Mouse (Mus musculus): ENCODE measurements around the gene Erh. TPM values are rescaled to one million over a fixed set of nuclear protein-coding genes. Genes with fewer than 3 reads are reported as not detected.
A peak's percentile ranks its signal among the peaks of the same experiment; 100 is the strongest.

Erh gene
- 295 and 298 TPM in 2 replicates for polyA plus RNA-seq (2016; fragmentation: Nextera tagmentation; extraction: Ambion mirVana)

DNA sequence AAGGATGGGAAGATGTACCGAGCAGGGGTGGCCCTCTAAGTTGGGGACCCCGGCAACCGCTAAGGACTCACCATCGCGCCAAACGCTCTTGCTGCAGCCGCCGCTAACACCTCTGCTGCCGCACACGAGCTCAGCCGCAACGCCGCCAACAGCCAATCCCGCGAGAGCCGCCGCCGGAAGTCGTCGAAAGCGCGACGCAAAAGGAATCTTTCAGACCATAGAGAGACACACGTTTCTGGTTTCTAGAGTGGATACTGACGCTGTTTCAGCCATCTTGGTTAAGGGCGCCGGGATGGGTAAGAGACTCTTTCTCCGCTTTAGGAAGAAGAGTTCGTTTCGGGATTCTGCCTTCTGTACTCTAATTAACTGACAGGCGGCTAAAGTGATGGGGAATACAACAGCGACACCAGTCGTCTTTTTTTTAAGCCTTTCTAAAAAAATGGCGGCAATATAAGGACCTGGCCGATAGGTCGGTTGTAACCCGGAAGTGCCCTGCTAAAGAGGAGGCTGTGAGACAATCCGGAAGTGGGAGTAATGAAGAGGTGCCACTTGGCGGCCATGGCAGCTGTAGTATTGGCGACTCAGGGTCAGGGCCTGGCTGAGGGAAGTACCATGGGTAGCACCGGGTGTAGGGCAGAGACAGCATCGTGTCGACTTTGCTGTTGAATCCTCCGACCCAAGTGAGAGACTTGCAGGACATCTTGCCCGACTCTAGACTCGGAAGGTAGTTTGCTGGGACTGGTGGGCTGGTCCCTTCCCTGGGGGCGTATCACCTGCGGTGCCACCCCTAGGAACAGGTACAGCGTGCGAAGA is at the start of gene Erh, which contains the start of gene Slc39a9:
Gene Erh, minus strand, starts transcription at position 649 of the 813 bp plus-strand sequence.
Gene Slc39a9, plus strand, starts transcription at position 191 of the 813 bp plus-strand sequence.
- H3K27me3 ChIP-seq (replicated peaks) = no peaks in the 10 kb centered on the region
- peak within 1 kb of the TSS; percentile 87 for H3K4me2 ChIP-seq (replicated peaks)
- ATAC-seq (ENCODE audit: low FRiP score, low read depth) = peak; percentile 98
- peaks cover 28% of the 10 kb centered on the region for H3K4me1 ChIP-seq
- peak within 1 kb of the TSS; percentile 85 for H3K4me3 ChIP-seq
- no peaks in the 10 kb centered on the region for H3K9me3 ChIP-seq
- peaks cover 22% of the 10 kb centered on the region for H3K36me3 ChIP-seq
- H3K27ac ChIP-seq = peak within 1 kb of the TSS; percentile 81
- H3K9ac ChIP-seq = peak within 1 kb of the TSS; percentile 94
- under 1% methylated on average over 50 of the region's 50 CpGs for WGBS

DNA sequence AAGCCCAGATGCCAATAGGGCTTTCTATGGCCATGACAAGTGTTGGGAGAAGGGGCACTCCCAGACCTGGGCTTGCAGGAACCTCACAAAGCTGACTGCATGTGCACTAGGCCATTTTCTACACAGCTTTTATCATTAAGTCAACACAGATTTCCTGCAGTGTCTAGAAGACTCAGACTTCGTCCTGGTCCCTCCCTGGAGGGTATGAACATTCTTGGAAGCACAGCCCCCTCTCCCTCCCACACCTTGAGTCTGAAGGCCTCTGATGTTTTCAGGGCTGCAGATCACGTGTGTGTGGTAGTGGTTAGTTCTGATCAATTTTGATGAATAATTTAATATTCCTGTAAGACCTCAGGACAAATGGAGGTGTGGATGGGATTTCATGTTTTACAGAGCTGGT is 49.6 kb upstream of the Erh start:
- Histone ChIP-seq H3K27ac (no peak overlapping the region), H3K9ac (no peak overlapping the region), H3K4me2 (replicated peaks) (no peak overlapping the region), H3K4me3 (no peak overlapping the region), H3K36me3 (no peaks in the 10 kb centered on the region), H3K27me3 (replicated peaks) (peaks cover 52% of the 10 kb centered on the region), H3K9me3 (no peaks in the 10 kb centered on the region), H3K4me1 (peaks cover 13% of the 10 kb centered on the region)
- WGBS = 71% methylated on average over 2 of the region's 2 CpGs
- no peak for ATAC-seq (ENCODE audit: low FRiP score, low read depth)

DNA sequence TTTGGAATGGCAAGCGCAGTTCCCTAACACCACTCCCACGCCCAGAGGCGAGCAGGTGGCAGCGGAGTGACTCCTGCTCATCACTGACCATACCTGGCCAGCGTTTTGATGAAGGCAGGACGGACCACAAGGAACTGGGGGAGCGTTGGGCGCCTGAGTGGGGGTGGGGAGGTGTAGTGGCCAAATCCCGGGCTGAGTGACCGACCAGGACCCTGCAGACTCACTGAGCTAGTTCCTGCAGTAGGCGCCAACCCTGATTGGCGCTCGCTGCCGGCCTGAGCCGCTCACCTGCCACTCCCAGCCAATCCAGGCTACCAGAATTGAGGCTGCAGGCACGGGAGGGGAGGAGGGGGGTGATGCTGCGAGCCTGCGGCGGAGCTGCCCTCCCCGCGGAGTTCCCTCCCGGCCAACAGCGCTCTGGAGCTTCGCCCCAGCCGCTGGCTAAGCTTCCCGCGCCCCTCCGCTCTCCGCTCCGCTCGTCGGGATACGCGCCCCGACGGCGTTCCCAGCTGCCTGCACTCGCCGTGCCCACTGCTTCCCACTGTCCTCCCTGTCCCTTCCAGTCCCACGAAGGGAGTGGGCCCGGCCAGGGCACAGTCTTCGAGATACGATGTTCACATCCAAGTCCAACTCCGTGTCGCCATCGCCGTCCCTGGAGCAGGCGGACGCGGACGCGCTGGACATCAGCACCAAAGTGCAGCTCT is 48.3 kb upstream of the Erh start, which contains the start of gene Plekhd1:
Gene Plekhd1, plus strand, starts transcription at position 323 of the 704 bp plus-strand sequence.
- Histone ChIP-seq H3K27ac (no peak within 1 kb of the TSS), H3K9me3 (no peaks in the 10 kb centered on the region), H3K4me3 (peak within 1 kb of the TSS; percentile 37), H3K4me2 (replicated peaks) (peak within 1 kb of the TSS; percentile 66), H3K27me3 (replicated peaks) (peaks cover 52% of the 10 kb centered on the region), H3K36me3 (no peaks in the 10 kb centered on the region), H3K4me1 (peaks cover 13% of the 10 kb centered on the region), H3K9ac (peak within 1 kb of the TSS; percentile 44)
- 1% methylated on average over 48 of the region's 52 CpGs for WGBS
- ATAC-seq (ENCODE audit: low FRiP score, low read depth) = no peak

DNA sequence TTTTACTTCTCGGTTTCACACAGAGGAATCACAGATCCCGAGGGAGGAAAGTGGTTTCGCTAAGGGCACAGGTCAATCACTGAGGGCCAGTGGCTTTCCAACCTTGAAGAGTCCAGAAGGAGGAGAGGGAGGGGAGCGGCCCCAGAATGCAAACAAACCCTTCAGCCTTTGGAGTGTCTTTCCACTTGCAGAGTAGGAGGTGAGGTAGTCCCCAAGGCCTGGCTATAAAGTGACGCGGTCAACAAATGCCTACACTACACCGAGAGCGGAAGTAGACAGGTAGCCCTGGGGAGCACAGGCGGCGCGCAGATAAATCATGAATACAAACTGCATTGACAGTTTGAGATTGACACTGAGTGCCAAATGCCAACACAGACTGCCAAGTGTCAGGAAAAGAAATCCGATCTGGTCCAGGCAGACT is 47.5 kb upstream of the Erh start:
- Histone ChIP-seq H3K4me2 (replicated peaks) (peak overlapping the region; percentile 66; the same call in 1 of the 2 replicates), H3K27ac (no peak overlapping the region), H3K4me3 (no peak overlapping the region; the same call in 1 of the 2 replicates), H3K27me3 (replicated peaks) (peaks cover 52% of the 10 kb centered on the region), H3K9me3 (no peaks in the 10 kb centered on the region), H3K4me1 (peaks cover 13% of the 10 kb centered on the region), H3K36me3 (no peaks in the 10 kb centered on the region), H3K9ac (no peak overlapping the region)
- WGBS = 13% methylated on average over 12 of the region's 12 CpGs
- no peak for ATAC-seq (ENCODE audit: low FRiP score, low read depth)

DNA sequence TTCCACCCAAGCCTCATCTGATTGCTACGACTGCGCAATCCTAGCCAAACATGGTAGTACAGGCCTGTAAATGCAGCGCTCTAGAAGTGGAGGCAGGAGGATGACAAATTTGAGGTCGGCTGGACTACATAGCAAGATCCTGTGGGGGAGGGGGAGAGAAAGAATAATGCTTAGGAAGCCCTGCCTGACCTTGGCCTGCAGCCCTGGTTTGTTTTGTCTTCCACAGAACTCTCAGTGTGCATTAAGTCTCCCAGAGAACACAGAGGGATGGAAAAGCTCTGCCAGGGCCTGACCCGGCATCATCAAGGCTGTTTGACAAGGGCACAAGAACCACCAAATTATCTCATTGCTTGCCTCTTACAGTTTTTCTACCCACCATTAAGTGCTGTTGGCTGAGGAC is 45.6 kb upstream of the Erh start:
- Histone ChIP-seq H3K9me3 (no peaks in the 10 kb centered on the region), H3K9ac (no peak overlapping the region), H3K27me3 (replicated peaks) (peaks cover 46% of the 10 kb centered on the region), H3K36me3 (no peaks in the 10 kb centered on the region), H3K4me1 (peaks cover 13% of the 10 kb centered on the region), H3K4me2 (replicated peaks) (no peak overlapping the region), H3K27ac (no peak overlapping the region), H3K4me3 (no peak overlapping the region)
- no peak for ATAC-seq (ENCODE audit: low FRiP score, low read depth)
- 61% methylated on average over 5 of the region's 5 CpGs for WGBS

DNA sequence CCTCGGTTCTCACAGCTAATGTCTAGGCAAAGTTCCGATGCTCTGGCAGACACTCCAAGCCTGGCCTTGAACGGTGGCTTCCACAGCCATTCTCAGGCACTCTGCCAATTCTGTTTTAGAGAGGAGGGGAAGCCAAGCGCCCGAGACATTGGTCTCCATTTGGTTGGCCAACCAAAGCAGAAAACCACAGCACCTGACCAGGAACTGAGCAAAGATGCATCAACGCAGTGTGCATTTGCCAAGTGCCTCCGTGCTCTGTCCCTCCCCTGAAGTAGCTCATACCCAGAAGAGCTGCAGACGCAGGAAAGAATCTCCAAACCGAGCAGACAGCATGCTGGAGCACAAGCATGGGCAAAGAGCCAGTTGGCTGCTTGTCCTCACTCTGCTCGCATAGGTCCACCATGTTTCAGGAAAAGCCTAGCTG is 43.7 kb upstream of the Erh start:
- no peak overlapping the region for H3K27ac ChIP-seq
- no peak for ATAC-seq (ENCODE audit: low FRiP score, low read depth)
- H3K4me3 ChIP-seq = no peak overlapping the region
- H3K9me3 ChIP-seq = no peaks in the 10 kb centered on the region
- H3K4me2 ChIP-seq (replicated peaks) = no peak overlapping the region
- 88% methylated on average over 10 of the region's 10 CpGs for WGBS
- no peak overlapping the region for H3K9ac ChIP-seq
- peaks cover 27% of the 10 kb centered on the region for H3K27me3 ChIP-seq (replicated peaks)
- H3K36me3 ChIP-seq = no peaks in the 10 kb centered on the region
- peaks cover 10% of the 10 kb centered on the region for H3K4me1 ChIP-seq

DNA sequence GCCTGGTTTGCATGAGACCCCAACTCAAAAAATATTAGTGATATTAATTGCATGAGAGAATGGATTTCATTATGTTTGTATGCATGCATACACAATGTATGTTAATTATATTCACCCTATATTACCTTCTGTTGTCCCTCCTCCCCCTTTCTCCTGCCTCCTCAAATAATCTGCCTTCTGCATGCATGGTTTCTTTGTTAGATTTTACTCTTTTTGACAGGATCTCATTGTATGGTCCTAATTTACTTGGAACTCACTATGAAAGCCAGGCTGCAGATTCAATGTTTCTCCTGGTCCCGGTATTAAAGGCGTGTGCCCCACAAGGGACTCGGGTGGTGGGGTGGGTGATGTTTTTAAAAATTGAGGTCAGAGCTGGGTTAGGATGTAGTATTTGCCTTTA is 40.2 kb upstream of the Erh start:
- no peak for ATAC-seq (ENCODE audit: low FRiP score, low read depth)
- Histone ChIP-seq H3K36me3 (peaks cover 6% of the 10 kb centered on the region), H3K4me2 (replicated peaks) (no peak overlapping the region), H3K27ac (no peak overlapping the region), H3K9ac (no peak overlapping the region), H3K9me3 (no peaks in the 10 kb centered on the region), H3K4me1 (no peaks in the 10 kb centered on the region), H3K4me3 (no peak overlapping the region), H3K27me3 (replicated peaks) (no peaks in the 10 kb centered on the region)
- WGBS = 81% methylated on average over 3 of the region's 3 CpGs

DNA sequence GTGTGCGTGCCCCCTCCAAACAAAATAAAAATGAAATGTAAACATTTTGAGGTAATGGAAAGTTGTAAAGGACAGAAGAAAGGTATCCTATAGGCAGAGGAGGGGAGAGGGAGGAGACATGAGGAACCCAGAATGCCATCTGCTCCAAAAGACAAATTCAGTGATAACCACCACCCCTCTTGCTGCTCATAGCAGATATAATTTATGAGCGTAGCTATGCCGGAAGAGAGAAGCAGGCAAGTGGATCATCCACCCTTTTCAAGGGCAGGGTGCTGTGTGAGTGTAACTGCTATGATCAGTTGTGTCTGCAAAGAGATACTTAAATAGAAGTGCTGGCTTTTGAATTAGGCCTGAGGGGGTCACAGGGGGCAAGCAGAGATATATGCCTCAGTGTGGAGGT is 39.4 kb upstream of the Erh start:
- WGBS = 89% methylated on average over 3 of the region's 3 CpGs
- no peak for ATAC-seq (ENCODE audit: low FRiP score, low read depth)
- Histone ChIP-seq H3K27ac (no peak overlapping the region), H3K4me3 (no peak overlapping the region), H3K9me3 (no peaks in the 10 kb centered on the region), H3K4me1 (no peaks in the 10 kb centered on the region), H3K9ac (no peak overlapping the region), H3K4me2 (replicated peaks) (no peak overlapping the region), H3K36me3 (peaks cover 10% of the 10 kb centered on the region), H3K27me3 (replicated peaks) (no peaks in the 10 kb centered on the region)

DNA sequence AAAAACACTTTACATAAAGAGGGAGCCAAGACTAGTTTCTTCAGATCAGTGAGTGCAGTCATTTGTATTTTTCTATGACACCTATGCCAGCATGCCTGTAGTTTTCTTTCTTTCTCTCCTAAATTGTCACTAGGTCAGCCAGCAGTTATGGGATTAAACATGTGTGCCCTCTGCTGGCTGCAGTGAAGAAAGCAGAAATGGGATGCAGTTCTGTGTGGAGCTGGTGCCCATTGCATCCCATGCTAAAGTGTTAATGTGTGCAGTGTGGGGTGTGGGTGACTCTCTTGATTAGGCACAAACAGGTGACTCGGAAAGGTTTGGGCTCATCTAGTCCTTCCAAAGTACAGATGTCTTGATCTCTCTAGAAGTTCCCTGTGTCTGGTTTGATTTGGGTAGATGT is 37.2 kb upstream of the Erh start:
- Histone ChIP-seq H3K27me3 (replicated peaks) (no peaks in the 10 kb centered on the region), H3K9ac (no peak overlapping the region), H3K27ac (no peak overlapping the region), H3K4me1 (no peaks in the 10 kb centered on the region), H3K9me3 (no peaks in the 10 kb centered on the region), H3K36me3 (peaks cover 13% of the 10 kb centered on the region), H3K4me2 (replicated peaks) (no peak overlapping the region), H3K4me3 (no peak overlapping the region)
- 79% methylated on average over 1 of the region's 1 CpGs for WGBS
- ATAC-seq (ENCODE audit: low FRiP score, low read depth) = no peak

DNA sequence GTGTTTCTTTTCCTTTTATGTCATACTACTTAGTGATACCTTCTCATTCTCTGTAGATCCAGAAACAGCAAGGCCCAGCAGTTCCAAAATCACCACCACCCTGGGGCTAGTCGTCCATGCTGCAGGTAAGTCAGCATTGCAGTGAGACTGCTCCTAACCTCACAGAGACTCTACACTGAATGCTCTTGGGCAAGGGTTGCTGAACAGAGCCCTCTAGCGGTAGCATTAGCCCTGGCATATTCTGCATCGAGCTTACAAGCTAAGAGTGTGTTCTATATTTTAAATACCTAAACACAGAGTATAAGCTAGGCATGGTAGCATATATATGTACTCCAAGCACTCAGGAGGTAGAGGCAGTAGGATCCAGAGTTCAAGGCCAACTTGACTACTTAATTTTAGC is 29.0 kb upstream of the Erh start:
- 19% methylated on average over 3 of the region's 3 CpGs for WGBS
- no peak for ATAC-seq (ENCODE audit: low FRiP score, low read depth)
- H3K36me3 ChIP-seq = peaks cover 31% of the 10 kb centered on the region

DNA sequence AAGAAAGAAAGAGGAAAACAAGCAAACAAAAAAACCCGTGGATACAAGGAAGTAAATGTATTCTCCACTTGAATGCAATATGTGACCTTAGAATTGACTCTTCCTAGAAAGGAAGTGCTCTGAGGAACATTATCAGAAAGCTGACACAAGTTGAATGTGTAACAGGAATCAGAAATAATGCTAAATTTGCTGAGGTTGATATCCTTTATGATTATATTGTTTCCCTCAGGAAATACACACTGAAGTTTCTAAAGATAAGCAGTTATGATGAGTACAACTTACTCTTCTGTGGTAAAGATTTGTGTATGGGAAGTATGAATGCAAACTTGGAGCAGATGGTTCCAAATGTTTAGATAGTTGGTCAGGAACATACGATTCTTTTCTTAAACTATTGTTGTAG is 24.2 kb upstream of the Erh start:
- Histone ChIP-seq H3K27ac (no peak overlapping the region), H3K36me3 (peaks cover 25% of the 10 kb centered on the region), H3K9me3 (no peaks in the 10 kb centered on the region), H3K4me2 (replicated peaks) (no peak overlapping the region), H3K27me3 (replicated peaks) (no peaks in the 10 kb centered on the region), H3K4me1 (no peaks in the 10 kb centered on the region), H3K4me3 (no peak overlapping the region), H3K9ac (no peak overlapping the region)
- 94% methylated on average over 2 of the region's 2 CpGs for WGBS
- no peak for ATAC-seq (ENCODE audit: low FRiP score, low read depth)

More for the DNA sequence above, 29.0 kb upstream of the Erh start:
- H3K4me1 ChIP-seq = no peaks in the 10 kb centered on the region
- no peak overlapping the region for H3K9ac ChIP-seq
- no peak overlapping the region for H3K4me3 ChIP-seq
- H3K27ac ChIP-seq = no peak overlapping the region
- H3K9me3 ChIP-seq = no peaks in the 10 kb centered on the region
- no peak overlapping the region for H3K4me2 ChIP-seq (replicated peaks)
- no peaks in the 10 kb centered on the region for H3K27me3 ChIP-seq (replicated peaks)

DNA sequence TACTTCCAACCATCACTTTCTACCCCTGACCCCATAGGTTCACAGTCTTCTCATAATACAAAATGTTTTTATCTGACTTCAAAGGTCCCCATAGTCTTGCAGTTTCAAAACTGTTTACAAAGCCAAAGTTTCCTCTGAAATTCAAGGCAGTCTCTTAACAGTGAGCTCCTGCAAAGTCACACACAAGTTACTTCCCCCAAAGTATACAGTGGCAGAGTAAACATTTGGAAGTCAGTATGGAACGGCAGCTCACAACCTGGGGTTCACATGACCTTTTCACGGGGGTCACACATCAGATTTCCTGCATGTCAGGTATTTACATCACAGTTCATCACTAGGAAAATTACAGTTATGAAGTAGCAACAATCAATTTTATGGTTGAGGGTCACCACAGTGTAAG is 19.8 kb upstream of the Erh start:
- no peak overlapping the region for H3K4me2 ChIP-seq (replicated peaks)
- H3K36me3 ChIP-seq = peaks cover 27% of the 10 kb centered on the region
- no peak overlapping the region for H3K9ac ChIP-seq
- WGBS = 85% methylated on average over 2 of the region's 2 CpGs
- H3K9me3 ChIP-seq = no peaks in the 10 kb centered on the region
- no peak for ATAC-seq (ENCODE audit: low FRiP score, low read depth)
- no peak overlapping the region for H3K27ac ChIP-seq
- no peaks in the 10 kb centered on the region for H3K4me1 ChIP-seq
- no peaks in the 10 kb centered on the region for H3K27me3 ChIP-seq (replicated peaks)
- no peak overlapping the region for H3K4me3 ChIP-seq

Measured in neural tube, embryonic 12.5 days (tissue).